Mouse (Mus musculus) ovary, postnatal 14 days (tissue): Measurements from ENCODE around the gene Sv2c.
A peak's percentile ranks its signal among the peaks of the same experiment; 100 is the strongest.

Source experiments
- DNase-seq: peaks from one replicate; pipeline ENCODE4 v3.0.0; 2022; ENCODE audit warnings: low spot score

The Sv2c gene

DNA sequence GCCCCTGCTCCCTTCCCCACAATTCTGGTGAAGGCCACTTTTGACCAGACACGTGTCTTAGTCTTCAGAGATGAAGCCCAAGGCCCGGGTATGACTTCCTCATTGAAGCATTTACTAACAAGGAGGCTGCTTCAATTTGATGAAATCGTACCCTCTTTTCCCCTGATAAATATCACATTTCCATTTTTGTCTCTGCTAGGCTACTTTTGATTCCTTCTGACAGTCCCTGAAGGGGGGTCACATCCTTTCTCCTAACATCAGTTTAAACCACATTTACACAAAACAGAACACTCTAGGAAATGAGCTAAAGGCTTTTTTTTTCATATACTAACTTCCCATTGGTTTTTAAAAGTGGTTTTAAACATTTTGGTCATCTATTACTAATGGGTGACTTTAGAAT is 79.6 kb downstream of the Sv2c start:
- DNase-seq: no peak

DNA sequence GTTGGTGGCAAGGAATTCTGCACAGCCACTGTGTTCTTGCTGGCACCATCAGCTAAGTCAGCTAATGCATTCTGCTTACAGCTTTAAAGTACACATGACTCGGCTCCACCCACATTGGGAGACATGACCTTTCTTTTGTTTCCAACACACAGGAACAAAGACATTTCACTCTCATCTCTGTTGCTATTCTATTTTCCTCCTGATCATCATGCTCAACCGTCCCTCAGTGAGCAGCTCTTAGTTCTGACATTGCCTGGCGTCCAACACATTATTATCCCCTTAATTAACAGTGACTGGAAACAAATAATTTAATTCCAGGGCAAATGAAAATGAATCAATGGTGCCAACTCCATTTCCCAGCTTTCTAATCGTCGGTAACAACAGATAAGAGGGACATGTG is 87.0 kb downstream of the Sv2c start:
- no peak for DNase-seq

GRCm38 (mm10) chr13:96040275-96041042 is 91.9 kb downstream of the Sv2c start:
- DNase-seq: no peak

DNA sequence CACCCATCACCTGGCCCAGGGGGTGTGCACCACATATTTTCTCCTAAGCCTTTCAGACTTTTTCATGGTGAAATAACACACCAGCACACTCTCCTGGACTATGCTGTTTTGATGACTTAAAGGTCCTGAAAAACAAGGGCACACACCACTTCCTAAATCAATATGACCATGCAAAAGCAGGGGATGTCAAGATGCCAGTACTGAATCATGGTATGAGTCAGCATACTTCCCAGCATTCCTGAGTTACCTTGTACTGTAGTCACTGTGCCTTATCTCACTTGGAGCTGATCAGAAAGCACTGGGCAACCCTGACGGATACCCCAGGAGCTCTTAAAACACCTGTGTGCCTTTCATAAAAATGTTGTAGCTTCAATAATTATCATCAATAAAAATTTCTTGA is 92.8 kb downstream of the Sv2c start:
- no peak for DNase-seq

GRCm38 (mm10) chr13:96030368-96031223 is 101.8 kb downstream of the Sv2c start:
- peak; percentile 11 for DNase-seq

DNA sequence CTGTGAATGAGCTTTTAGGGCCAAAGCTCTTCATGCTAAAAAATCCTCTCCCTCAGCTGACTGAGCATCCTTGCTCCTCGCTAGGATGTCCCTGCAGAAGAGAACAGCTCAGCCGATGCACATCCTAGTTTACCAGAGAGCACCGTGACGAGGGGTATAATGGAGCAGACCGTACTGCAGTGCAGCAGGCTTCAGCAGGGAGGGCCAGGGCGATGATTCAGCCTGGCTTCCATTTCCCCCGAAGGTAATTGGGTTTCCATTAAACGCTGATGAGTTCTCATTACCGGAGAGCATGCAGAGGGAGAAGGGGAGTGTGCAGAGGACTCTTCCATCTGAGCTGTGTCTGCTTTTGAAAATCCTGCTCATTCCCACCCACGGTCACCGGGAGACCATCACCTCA is 108.5 kb downstream of the Sv2c start:
- DNase-seq: no peak

DNA sequence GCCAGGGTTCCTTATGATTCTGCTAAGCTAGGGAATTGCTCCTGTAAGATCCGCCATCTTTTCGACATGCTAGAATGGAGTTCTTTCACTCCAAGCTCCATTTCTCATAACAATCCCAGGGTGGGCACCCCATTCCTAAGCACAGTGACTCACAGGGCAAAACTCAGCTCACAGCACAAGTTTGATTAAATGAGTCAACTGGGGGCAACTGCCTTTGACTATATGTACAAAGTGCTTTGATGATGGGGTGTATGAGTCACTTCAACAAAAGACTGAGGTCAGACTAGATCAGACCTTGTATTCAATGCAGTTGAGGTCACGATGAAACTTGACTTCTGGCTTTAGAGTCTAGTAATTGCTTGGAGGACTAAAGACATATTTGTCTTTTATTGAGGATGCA is 116.9 kb downstream of the Sv2c start:
- no peak for DNase-seq

DNA sequence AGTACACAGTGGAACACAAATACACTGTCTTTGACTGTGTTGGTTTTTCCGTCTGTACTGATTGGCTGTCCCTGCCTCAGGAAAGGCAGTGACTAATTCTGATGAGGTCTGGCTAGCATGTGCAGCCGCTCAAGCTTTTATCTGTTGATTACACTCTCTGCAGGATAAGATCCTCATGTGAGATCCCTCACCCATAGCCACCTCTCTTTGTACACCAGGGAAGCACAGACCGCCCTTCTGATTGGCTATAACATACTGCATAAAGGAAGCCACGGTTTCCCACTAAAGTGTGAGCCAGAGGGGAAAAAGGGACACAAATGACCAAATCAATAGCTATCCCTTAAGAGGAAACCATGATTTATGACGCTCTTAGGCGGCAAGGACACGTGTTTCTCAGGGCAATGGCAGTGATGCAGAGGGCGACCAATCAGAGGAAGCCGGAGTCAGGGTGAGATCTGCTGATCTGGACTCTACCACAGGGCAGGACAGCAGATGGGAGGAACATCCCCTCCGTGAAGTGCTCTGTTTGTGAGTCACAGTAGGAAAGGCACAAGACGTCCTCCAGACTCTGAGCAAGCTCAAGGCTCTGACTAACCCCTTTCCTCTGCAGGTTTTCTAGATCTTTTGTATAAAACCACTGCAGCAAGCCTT is 121.4 kb downstream of the Sv2c start:
- DNase-seq: no peak

- DNase-seq: no peak
These were observed 123.4 kb downstream of the Sv2c start for GRCm38 (mm10) chr13:96008975-96009374.

DNA sequence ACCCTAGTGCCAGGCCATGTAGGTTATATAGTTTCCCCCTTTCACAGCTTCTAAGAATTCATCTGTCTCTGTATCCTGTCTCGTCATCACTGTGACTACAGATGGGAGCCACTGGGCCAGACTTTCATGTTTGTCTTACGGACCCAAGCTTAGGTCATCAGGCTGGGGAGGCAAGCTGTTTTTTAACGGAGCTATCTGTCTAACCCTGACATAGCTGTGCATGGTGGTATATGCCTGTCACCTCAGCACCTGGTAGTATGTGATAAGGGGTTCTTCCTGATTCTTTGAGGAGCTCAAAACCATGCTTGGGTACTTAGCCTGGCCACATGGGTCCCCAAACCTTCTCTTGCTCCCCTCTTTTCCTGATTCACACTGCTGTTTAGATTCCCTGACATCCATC is 124.2 kb downstream of the Sv2c start:
- DNase-seq: no peak

DNA sequence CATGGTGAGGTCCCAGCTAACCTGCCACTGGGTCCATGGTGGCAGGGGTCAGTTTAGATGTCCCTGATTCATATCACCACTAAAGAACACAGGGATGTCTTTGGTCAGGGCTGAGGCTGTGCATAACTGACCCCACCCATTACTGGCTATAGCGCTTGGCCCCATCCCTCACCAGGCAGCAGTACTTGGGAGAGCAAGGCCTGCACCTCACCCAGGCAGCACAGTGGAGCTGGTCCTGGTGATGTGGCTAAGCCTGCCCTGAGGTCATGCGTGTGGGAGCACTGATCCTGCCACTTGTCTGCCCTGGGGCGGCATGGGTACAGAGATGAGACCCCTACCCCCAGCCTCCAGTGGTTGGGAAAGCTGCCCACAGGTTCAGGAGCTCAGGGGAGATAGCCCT is 128.8 kb downstream of the Sv2c start:
- no peak for DNase-seq

DNA sequence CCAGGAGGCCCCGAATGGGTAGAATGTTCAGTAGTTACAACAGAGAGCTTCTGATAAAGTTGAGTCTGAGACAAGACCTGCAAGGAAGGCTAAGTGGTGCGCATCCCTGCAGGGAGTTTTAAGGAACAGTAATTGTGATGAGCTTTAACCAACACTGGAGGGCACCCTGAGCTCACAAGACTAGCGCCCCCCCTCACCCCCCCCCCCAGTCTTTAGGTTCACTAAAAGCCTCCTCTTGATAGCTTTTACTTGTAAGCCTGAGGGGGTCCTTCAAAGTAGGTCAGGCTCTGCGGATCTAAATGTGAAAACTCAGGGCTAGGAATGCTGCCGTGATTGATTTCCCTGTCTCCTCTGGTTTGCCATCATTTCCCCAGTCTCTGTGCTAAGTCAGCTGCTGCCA is 129.9 kb downstream of the Sv2c start:
- DNase-seq: no peak

- DNase-seq: no peak
These were observed 133.0 kb downstream of the Sv2c start for GRCm38 (mm10) chr13:95999396-95999795.

DNA sequence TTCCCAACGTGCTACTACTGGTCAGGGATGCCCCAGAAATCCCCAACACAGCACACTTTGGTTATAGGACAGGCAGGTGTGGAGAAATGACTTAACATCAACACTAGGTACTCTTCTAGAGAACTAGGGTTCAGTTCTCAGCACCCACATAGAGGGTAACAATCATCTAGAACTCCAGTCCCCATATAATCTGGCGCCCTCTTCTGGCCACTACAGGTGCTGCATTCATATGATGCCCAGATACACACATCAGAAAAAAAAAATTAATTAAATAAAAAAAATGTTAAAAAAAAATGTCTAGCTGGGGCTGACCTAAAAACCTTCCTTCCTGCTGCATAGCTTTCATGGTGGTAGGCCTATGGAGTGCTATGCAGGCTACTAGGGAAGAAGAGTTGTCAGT is 135.1 kb downstream of the Sv2c start:
- no peak for DNase-seq

GRCm38 (mm10) chr13:95994705-95995703 is 137.4 kb downstream of the Sv2c start:
- DNase-seq: no peak

DNA sequence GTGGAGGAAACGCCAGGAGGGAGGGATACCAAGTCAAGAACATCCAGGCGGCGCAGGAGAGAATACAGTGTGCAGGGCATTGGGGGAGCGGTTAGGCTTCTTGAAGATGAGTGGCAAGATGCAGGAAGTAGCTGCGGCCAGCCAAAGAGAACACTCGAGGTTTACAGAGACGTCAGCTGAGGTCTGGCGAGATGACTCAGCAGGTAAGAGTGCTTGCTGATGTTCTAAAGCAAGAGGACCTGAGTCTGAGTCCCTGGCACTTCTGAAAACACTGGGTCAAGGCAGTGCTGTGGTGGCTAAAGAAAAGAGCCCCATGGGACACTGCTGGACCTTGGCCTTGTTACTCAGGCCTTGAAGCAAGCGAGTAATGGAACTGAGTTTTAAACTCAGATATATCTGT is 144.2 kb downstream of the Sv2c start:
- DNase-seq: no peak

DNA sequence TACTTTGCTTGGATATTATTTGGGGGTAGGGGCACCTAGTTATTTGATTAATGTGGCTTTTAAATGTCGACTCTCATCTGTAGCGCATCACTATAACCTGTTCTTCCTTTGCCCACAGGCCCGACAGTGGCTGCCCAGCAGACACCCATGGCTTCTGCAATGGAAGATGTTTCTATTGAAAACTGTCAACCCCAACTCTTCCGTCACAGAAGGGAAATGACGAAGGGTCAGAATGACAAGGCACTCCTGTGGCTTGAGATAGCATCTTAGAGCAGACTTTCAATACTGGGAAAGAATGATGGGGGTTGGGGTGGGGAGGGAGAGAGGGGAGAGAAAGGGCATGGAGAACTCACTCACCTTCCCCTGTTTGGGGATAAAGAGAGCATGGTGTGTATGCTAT is 145.2 kb downstream of the Sv2c start:
- no peak for DNase-seq

DNA sequence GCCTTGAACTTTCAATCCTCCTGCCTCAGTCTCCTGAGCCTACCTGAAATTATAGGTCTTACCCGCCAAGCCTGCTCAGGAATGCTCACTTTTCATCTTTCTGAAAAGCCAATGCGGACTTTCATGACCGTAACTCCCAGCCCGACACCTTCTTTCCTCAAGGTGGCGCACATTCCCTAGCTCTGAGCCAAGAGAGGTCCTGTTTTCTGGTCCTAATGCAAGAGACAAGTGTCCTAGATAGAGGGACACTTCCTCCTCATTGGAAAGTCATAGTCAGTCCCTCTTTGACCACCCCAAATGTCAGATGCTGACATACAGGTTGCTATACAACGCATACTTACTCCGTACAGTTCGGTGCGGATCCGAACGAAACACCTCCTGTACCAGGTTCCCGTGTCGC is 146.0 kb downstream of the Sv2c start:
- DNase-seq: no peak

GRCm38 (mm10) chr13:95975225-95975624 is 157.2 kb downstream of the Sv2c start:
- no peak for DNase-seq

GRCm38 (mm10) chr13:95974106-95974505 is 158.3 kb downstream of the Sv2c start:
- no peak for DNase-seq

GRCm38 (mm10) chr13:95973368-95973958 is 158.9 kb downstream of the Sv2c start:
- peak; percentile 77 for DNase-seq
